Mouse (Mus musculus) G1E (cell line): ENCODE results near the gene Fam174b. TPM values are rescaled to one million over a fixed set of nuclear protein-coding genes. Genes with fewer than 3 reads are reported as not detected.

Experiments used
- ATAC-seq: 2 replicates; pipeline ENCODE4 v1.8.0; 2016; ENCODE audit warnings: mild to moderate bottlenecking; ENCODE audit not compliant: insufficient number of reproducible peaks, poor library complexity, low FRiP score, severe bottlenecking; ENCODE audit errors: extremely low read depth
- DNase-seq: peaks from one replicate; pipeline ENCODE4 v3.0.0; 2012; ENCODE audit warnings: low spot score
- H3K27me3 ChIP-seq: 2 replicates; pipeline ENCODE4 v1.6.1; 2012; ENCODE audit warnings: mild to moderate bottlenecking, low read length, inconsistent platforms; ENCODE audit not compliant: insufficient read depth
- H3K36me3 ChIP-seq: replicated peaks from 2 replicates; pipeline ENCODE3; 2012; ENCODE audit warnings: mild to moderate bottlenecking, inconsistent platforms
- H3K4me1 ChIP-seq: 2 replicates; pipeline ENCODE4 v1.6.1; 2012; ENCODE audit warnings: low read depth, low read length, inconsistent platforms, mixed read lengths; ENCODE audit not compliant: insufficient read depth
- H3K4me3 ChIP-seq: 2 replicates; pipeline ENCODE4 v1.5.1; 2012; ENCODE audit warnings: low read depth, mild to moderate bottlenecking, inconsistent platforms, low read length, moderate library complexity, mixed read lengths
- H3K9me3 ChIP-seq: replicated peaks from 2 replicates; pipeline ENCODE4 v1.6.1; 2012; ENCODE audit warnings: inconsistent platforms
- CTCF ChIP-seq: IDR thresholded peaks from 2 replicates; pipeline ENCODE4 v1.5.1; 2012; ENCODE audit warnings: low read depth, low read length, inconsistent platforms, mixed read lengths
- GATA1 ChIP-seq: IDR thresholded peaks from 2 replicates; pipeline ENCODE4 v1.6.1; 2012; ENCODE audit warnings: borderline replicate concordance, low read length, inconsistent platforms, mixed read lengths
- GATA2 ChIP-seq: IDR thresholded peaks from 2 replicates; pipeline ENCODE4 v1.6.1; 2012; ENCODE audit warnings: low read depth, low read length, inconsistent platforms, borderline replicate concordance
- POLR2AphosphoS5 ChIP-seq: IDR thresholded peaks from 2 replicates; pipeline ENCODE4 v1.6.1; 2012; ENCODE audit warnings: low read depth, low read length, inconsistent platforms; ENCODE audit not compliant: insufficient replicate concordance
- TAL1 ChIP-seq: conservative IDR thresholded peaks from 2 replicates; pipeline ENCODE4 v1.6.1; 2012; ENCODE audit warnings: low read depth, low read length, inconsistent platforms, mixed read lengths
- polyA plus RNA-seq: library from polyadenylated mRNA; stranded (reverse); fragments of >175 nt; gene quantifications from 2 replicates; pipeline ENCODE4 v1.2.3, GENCODE M21; 2012
- total RNA-seq, 2 experiments: library from RNA; stranded (forward) in 1 of 2; stranded (reverse) in 1 of 2; fragments of 200-1000 nt in 1 of 2; fragments of >200 nt in 1 of 2; fragmentation: Nextera tagmentation in 1 of 2; gene quantifications; 2 replicates each; pipeline ENCODE4 v1.2.3; 2014 to 2017

Fam174b gene
- total and polyA plus RNA-seq, 3 experiments = 0.02 to 1.5 TPM; not detected in 1

- Histone ChIP-seq H3K27me3 (peaks cover 12% of the 10 kb centered on the region), H3K4me1 (no peaks in the 10 kb centered on the region), H3K9me3 (no peaks in the 10 kb centered on the region), H3K4me3 (no peak overlapping the region), H3K36me3 (no peaks in the 10 kb centered on the region)
- TF ChIP-seq GATA1 = no peak
- TF ChIP-seq GATA2 = no peak
- TF ChIP-seq TAL1 = no peak
- TF ChIP-seq POLR2AphosphoS5 = no peak
- no peak for TF ChIP-seq CTCF
- DNase-seq (no peak), ATAC-seq (no peak)
Observed at GRCm38 (mm10) chr7:73792155-73792554, 52.1 kb downstream of the Fam174b start.

GRCm38 (mm10) chr7:73792641-73793040 is 52.5 kb downstream of the Fam174b start:
- no peak overlapping the region for H3K4me3 ChIP-seq
- no peak for ATAC-seq
- H3K36me3 ChIP-seq = no peaks in the 10 kb centered on the region
- H3K9me3 ChIP-seq = no peaks in the 10 kb centered on the region
- peaks cover 12% of the 10 kb centered on the region for H3K27me3 ChIP-seq
- no peak for DNase-seq
- no peaks in the 10 kb centered on the region for H3K4me1 ChIP-seq
- TF ChIP-seq GATA1 (no peak), GATA2 (no peak), TAL1 (no peak), POLR2AphosphoS5 (no peak), CTCF (no peak)

- DNase-seq (no peak), ATAC-seq (no peak)
- Histone ChIP-seq H3K4me1 (peaks cover 8% of the 10 kb centered on the region; the same call in 1 of the 2 replicates), H3K9me3 (no peaks in the 10 kb centered on the region), H3K4me3 (no peak overlapping the region), H3K27me3 (0 out of 2 replicates have a peak, but pooled peaks cover 7% of the 10 kb centered on the region), H3K36me3 (no peaks in the 10 kb centered on the region)
- TF ChIP-seq GATA2 (no peak), POLR2AphosphoS5 (no peak), CTCF (no peak), TAL1 (no peak), GATA1 (no peak)
Observed at GRCm38 (mm10) chr7:73809261-73809660, 69.2 kb downstream of the Fam174b start.

GRCm38 (mm10) chr7:73811439-73811838 is 71.3 kb downstream of the Fam174b start:
- Histone ChIP-seq H3K4me3 (no peak overlapping the region), H3K9me3 (no peaks in the 10 kb centered on the region), H3K36me3 (no peaks in the 10 kb centered on the region), H3K4me1 (peaks cover 8% of the 10 kb centered on the region; the same call in 1 of the 2 replicates), H3K27me3 (0 out of 2 replicates have a peak, but pooled peaks cover 7% of the 10 kb centered on the region)
- TF ChIP-seq GATA2 (no peak), POLR2AphosphoS5 (no peak), TAL1 (no peak), GATA1 (no peak), CTCF (no peak)
- peak; percentile 52; the same call in 1 of the 2 replicates for ATAC-seq
- DNase-seq = no peak

- no peak for ATAC-seq
- no peak for TF ChIP-seq POLR2AphosphoS5
- no peak for TF ChIP-seq TAL1
- TF ChIP-seq CTCF = no peak
- TF ChIP-seq GATA2 = no peak
- no peak for TF ChIP-seq GATA1
- DNase-seq = no peak
Observed at GRCm38 (mm10) chr7:73812176-73812575, 72.1 kb downstream of the Fam174b start.

GRCm38 (mm10) chr7:73813887-73814286 is 73.8 kb downstream of the Fam174b start:
- Histone ChIP-seq H3K9me3 (no peaks in the 10 kb centered on the region), H3K36me3 (no peaks in the 10 kb centered on the region), H3K4me1 (peaks cover 8% of the 10 kb centered on the region; the same call in 1 of the 2 replicates), H3K4me3 (no peak overlapping the region), H3K27me3 (peaks cover 3% of the 10 kb centered on the region; the same call in 1 of the 2 replicates)
- no peak for DNase-seq
- TF ChIP-seq POLR2AphosphoS5 (no peak), GATA2 (no peak), TAL1 (no peak), CTCF (no peak), GATA1 (no peak)
- no peak for ATAC-seq

More at GRCm38 (mm10) chr7:73812176-73812575, 72.1 kb downstream of the Fam174b start:
- peaks cover 4% of the 10 kb centered on the region; the same call in 1 of the 2 replicates for H3K27me3 ChIP-seq
- no peak overlapping the region for H3K4me3 ChIP-seq
- H3K9me3 ChIP-seq = no peaks in the 10 kb centered on the region
- H3K4me1 ChIP-seq = peaks cover 8% of the 10 kb centered on the region; the same call in 1 of the 2 replicates
- H3K36me3 ChIP-seq = no peaks in the 10 kb centered on the region
